Mouse (Mus musculus): ENCODE measurements around the gene Rtn3. TPM values are rescaled to one million over a fixed set of nuclear protein-coding genes. Genes with fewer than 3 reads are reported as not detected.

Rtn3 gene
- polyA plus RNA-seq, 1 experiment: 197 TPM

- no peak for TF ChIP-seq CTCF (IDR thresholded peaks at IDR 0.05; ENCODE audit: borderline replicate concordance, control insufficient read depth, extremely low read depth, insufficient read depth, low read length, poor library complexity)
- TF ChIP-seq POLR2A (IDR thresholded peaks at IDR 0.05; ENCODE audit: control insufficient read depth, extremely low read depth, insufficient read depth, low read length, poor library complexity): no peak
- 98% methylated on average over 3 of the region's 3 CpGs for WGBS
Measured at GRCm38 (mm10) chr19:7479751-7480248, 3.3 kb downstream of the Rtn3 start.

GRCm38 (mm10) chr19:7470643-7471042, 12.4 kb downstream of the Rtn3 start:
- no peak for TF ChIP-seq POLR2A (IDR thresholded peaks at IDR 0.05; ENCODE audit: control insufficient read depth, extremely low read depth, insufficient read depth, low read length, poor library complexity)
- TF ChIP-seq CTCF (IDR thresholded peaks at IDR 0.05; ENCODE audit: borderline replicate concordance, control insufficient read depth, extremely low read depth, insufficient read depth, low read length, poor library complexity): no peak
- DNase-seq: no peak
- H3K4me3 ChIP-seq (ENCODE audit: control insufficient read depth, insufficient read depth, low read length): no peak overlapping the region
- H3K27me3 ChIP-seq (ENCODE audit: control insufficient read depth, insufficient read depth, low read length): no peaks in the 10 kb centered on the region
- H3K4me1 ChIP-seq (replicated peaks; ENCODE audit: control insufficient read depth, insufficient read depth, low read length): peaks cover 4% of the 10 kb centered on the region
- H3K36me3 ChIP-seq (ENCODE audit: control insufficient read depth, insufficient read depth, low read length): peaks cover 23% of the 10 kb centered on the region
- 66% methylated on average over 2 of the region's 2 CpGs for WGBS
- no peak overlapping the region for H3K27ac ChIP-seq (ENCODE audit: control insufficient read depth, insufficient read depth, low read length)

More at GRCm38 (mm10) chr19:7479751-7480248, 3.3 kb downstream of the Rtn3 start:
- Histone ChIP-seq H3K27ac (ENCODE audit: control insufficient read depth, insufficient read depth, low read length) (no peak overlapping the region), H3K27me3 (ENCODE audit: control insufficient read depth, insufficient read depth, low read length) (no peaks in the 10 kb centered on the region), H3K4me3 (ENCODE audit: control insufficient read depth, insufficient read depth, low read length) (no peak overlapping the region), H3K36me3 (ENCODE audit: control insufficient read depth, insufficient read depth, low read length) (peaks cover 1% of the 10 kb centered on the region; the same call in 1 of the 2 replicates), H3K4me1 (replicated peaks; ENCODE audit: control insufficient read depth, insufficient read depth, low read length) (peaks cover 2% of the 10 kb centered on the region; the same call in 1 of the 2 replicates)
- DNase-seq: no peak

GRCm38 (mm10) chr19:7467915-7468314, 15.2 kb downstream of the Rtn3 start:
- H3K27ac ChIP-seq (ENCODE audit: control insufficient read depth, insufficient read depth, low read length): no peak overlapping the region

GRCm38 (mm10) chr19:7459370-7459769, 23.7 kb downstream of the Rtn3 start:
- H3K4me1 ChIP-seq (replicated peaks; ENCODE audit: control insufficient read depth, insufficient read depth, low read length): no peaks in the 10 kb centered on the region
- 97% methylated on average over 2 of the region's 2 CpGs for WGBS
- TF ChIP-seq POLR2A (IDR thresholded peaks at IDR 0.05; ENCODE audit: control insufficient read depth, extremely low read depth, insufficient read depth, low read length, poor library complexity) (no peak), CTCF (IDR thresholded peaks at IDR 0.05; ENCODE audit: borderline replicate concordance, control insufficient read depth, extremely low read depth, insufficient read depth, low read length, poor library complexity) (no peak)
- H3K27me3 ChIP-seq (ENCODE audit: control insufficient read depth, insufficient read depth, low read length): no peaks in the 10 kb centered on the region
- H3K27ac ChIP-seq (ENCODE audit: control insufficient read depth, insufficient read depth, low read length): no peak overlapping the region
- no peak overlapping the region for H3K4me3 ChIP-seq (ENCODE audit: control insufficient read depth, insufficient read depth, low read length)
- DNase-seq: no peak
- peaks cover 18% of the 10 kb centered on the region for H3K36me3 ChIP-seq (ENCODE audit: control insufficient read depth, insufficient read depth, low read length)

More at GRCm38 (mm10) chr19:7467915-7468314, 15.2 kb downstream of the Rtn3 start:
- Histone ChIP-seq H3K36me3 (ENCODE audit: control insufficient read depth, insufficient read depth, low read length) (peaks cover 12% of the 10 kb centered on the region), H3K27me3 (ENCODE audit: control insufficient read depth, insufficient read depth, low read length) (no peaks in the 10 kb centered on the region), H3K4me3 (ENCODE audit: control insufficient read depth, insufficient read depth, low read length) (no peak overlapping the region), H3K4me1 (replicated peaks; ENCODE audit: control insufficient read depth, insufficient read depth, low read length) (peaks cover 4% of the 10 kb centered on the region)
- DNase-seq: no peak
- TF ChIP-seq POLR2A (IDR thresholded peaks at IDR 0.05; ENCODE audit: control insufficient read depth, extremely low read depth, insufficient read depth, low read length, poor library complexity) (no peak), CTCF (IDR thresholded peaks at IDR 0.05; ENCODE audit: borderline replicate concordance, control insufficient read depth, extremely low read depth, insufficient read depth, low read length, poor library complexity) (no peak)

- Histone ChIP-seq H3K36me3 (ENCODE audit: control insufficient read depth, insufficient read depth, low read length) (peaks cover 18% of the 10 kb centered on the region), H3K4me3 (ENCODE audit: control insufficient read depth, insufficient read depth, low read length) (no peak overlapping the region), H3K4me1 (replicated peaks; ENCODE audit: control insufficient read depth, insufficient read depth, low read length) (no peaks in the 10 kb centered on the region), H3K27me3 (ENCODE audit: control insufficient read depth, insufficient read depth, low read length) (no peaks in the 10 kb centered on the region), H3K27ac (ENCODE audit: control insufficient read depth, insufficient read depth, low read length) (no peak overlapping the region)
- DNase-seq: no peak
- TF ChIP-seq POLR2A (IDR thresholded peaks at IDR 0.05; ENCODE audit: control insufficient read depth, extremely low read depth, insufficient read depth, low read length, poor library complexity): no peak
- TF ChIP-seq CTCF (IDR thresholded peaks at IDR 0.05; ENCODE audit: borderline replicate concordance, control insufficient read depth, extremely low read depth, insufficient read depth, low read length, poor library complexity): no peak
Measured at GRCm38 (mm10) chr19:7458901-7459300, 24.2 kb downstream of the Rtn3 start.

GRCm38 (mm10) chr19:7456803-7457202, 26.3 kb downstream of the Rtn3 start:
- TF ChIP-seq CTCF (IDR thresholded peaks at IDR 0.05; ENCODE audit: borderline replicate concordance, control insufficient read depth, extremely low read depth, insufficient read depth, low read length, poor library complexity) (no peak), POLR2A (IDR thresholded peaks at IDR 0.05; ENCODE audit: control insufficient read depth, extremely low read depth, insufficient read depth, low read length, poor library complexity) (no peak)
- no peaks in the 10 kb centered on the region for H3K4me1 ChIP-seq (replicated peaks; ENCODE audit: control insufficient read depth, insufficient read depth, low read length)
- no peak overlapping the region for H3K4me3 ChIP-seq (ENCODE audit: control insufficient read depth, insufficient read depth, low read length)
- peaks cover 18% of the 10 kb centered on the region for H3K36me3 ChIP-seq (ENCODE audit: control insufficient read depth, insufficient read depth, low read length)
- H3K27me3 ChIP-seq (ENCODE audit: control insufficient read depth, insufficient read depth, low read length): no peaks in the 10 kb centered on the region
- DNase-seq: no peak
- 83% methylated on average over 2 of the region's 2 CpGs for WGBS
- H3K27ac ChIP-seq (ENCODE audit: control insufficient read depth, insufficient read depth, low read length): no peak overlapping the region

GRCm38 (mm10) chr19:7445596-7445995, 37.5 kb downstream of the Rtn3 start:
- peak overlapping the region; percentile 86 for H3K27ac ChIP-seq (ENCODE audit: control insufficient read depth, insufficient read depth, low read length)
- peak; percentile 22 for DNase-seq
- TF ChIP-seq CTCF (IDR thresholded peaks at IDR 0.05; ENCODE audit: borderline replicate concordance, control insufficient read depth, extremely low read depth, insufficient read depth, low read length, poor library complexity) (no peak), POLR2A (IDR thresholded peaks at IDR 0.05; ENCODE audit: control insufficient read depth, extremely low read depth, insufficient read depth, low read length, poor library complexity) (no peak)
- no peaks in the 10 kb centered on the region for H3K27me3 ChIP-seq (ENCODE audit: control insufficient read depth, insufficient read depth, low read length)
- peaks cover 19% of the 10 kb centered on the region for H3K4me1 ChIP-seq (replicated peaks; ENCODE audit: control insufficient read depth, insufficient read depth, low read length)
- 11% methylated on average over 1 of the region's 1 CpGs for WGBS
- no peaks in the 10 kb centered on the region; the same call in 1 of the 2 replicates for H3K36me3 ChIP-seq (ENCODE audit: control insufficient read depth, insufficient read depth, low read length)
- no peak overlapping the region for H3K4me3 ChIP-seq (ENCODE audit: control insufficient read depth, insufficient read depth, low read length)
